Mouse (Mus musculus) intestine, embryonic 15.5 days (tissue): Measurements from ENCODE around the gene Gm10961. TPM values are rescaled to one million over a fixed set of nuclear protein-coding genes. Genes with fewer than 3 reads are reported as not detected.

Experiments used
- ATAC-seq: fragments of 200-750 bp; cut with Nextera tagmentation; 2 replicates; pipeline ENCODE4 v1.8.0; 2017; ENCODE audit warnings: moderate TSS enrichment, moderate library complexity
- H3K27ac ChIP-seq: fragments of 300-500 bp; sonication (generic); 2 replicates; pipeline ENCODE4 v1.5.1; 2015; ENCODE audit warnings: mild to moderate bottlenecking, inconsistent platforms
- H3K27me3 ChIP-seq: fragments of 300-500 bp; sonication (generic); replicated peaks from 2 replicates; pipeline ENCODE4 v1.6.1; 2015; ENCODE audit warnings: inconsistent platforms
- H3K36me3 ChIP-seq: fragments of 300-500 bp; sonication (generic); 2 replicates; pipeline ENCODE4 v1.6.1; 2015; ENCODE audit warnings: inconsistent platforms
- H3K4me1 ChIP-seq: fragments of 300-500 bp; sonication (generic); replicated peaks from 2 replicates; pipeline ENCODE4 v1.6.1; 2015; ENCODE audit warnings: inconsistent platforms
- H3K4me2 ChIP-seq: fragments of 300-500 bp; sonication (generic); replicated peaks from 2 replicates; pipeline ENCODE4 v1.6.1; 2015; ENCODE audit warnings: mild to moderate bottlenecking, inconsistent platforms
- H3K4me3 ChIP-seq: fragments of 300-500 bp; sonication (generic); replicated peaks from 2 replicates; pipeline ENCODE4 v1.5.1; 2015; ENCODE audit warnings: inconsistent platforms
- H3K9ac ChIP-seq: fragments of 300-500 bp; sonication (generic); 2 replicates; pipeline ENCODE4 v1.6.1; 2015; ENCODE audit warnings: inconsistent platforms
- H3K9me3 ChIP-seq: fragments of 300-500 bp; sonication (generic); 2 replicates; pipeline ENCODE4 v1.6.1; 2016; ENCODE audit warnings: inconsistent platforms
- WGBS: fragments of 180-500 bp; shearing (Covaris S2); methylation state at CpG from one replicate; pipeline ENCODE4 v1.1.7; 2015; 5-methylcytosine and 5-hydroxymethylcytosine counted together
- polyA plus RNA-seq: library from polyadenylated mRNA; unstranded; fragments of >200 nt; fragmentation: Nextera tagmentation; extraction: Ambion mirVana; gene quantifications from 2 replicates; pipeline ENCODE4 v1.2.1, GENCODE M21; 2015

The Gm10961 gene
- polyA plus RNA-seq, 1 experiment from 2014 or later = not detected

- H3K27me3 ChIP-seq = no peaks in the 10 kb centered on the region
- no peak overlapping the region for H3K4me2 ChIP-seq
- no peak for ATAC-seq
- no peaks in the 10 kb centered on the region for H3K9me3 ChIP-seq
- no peaks in the 10 kb centered on the region for H3K4me1 ChIP-seq
- H3K4me3 ChIP-seq = no peak overlapping the region
- WGBS = 92% methylated on average over 2 of the region's 2 CpGs
- H3K36me3 ChIP-seq = peaks cover 37% of the 10 kb centered on the region
- H3K27ac ChIP-seq = no peak overlapping the region
- H3K9ac ChIP-seq = no peak overlapping the region
Measured at GRCm38 (mm10) chr3:107671509-107671908, 40.4 kb downstream of the Gm10961 start.

DNA sequence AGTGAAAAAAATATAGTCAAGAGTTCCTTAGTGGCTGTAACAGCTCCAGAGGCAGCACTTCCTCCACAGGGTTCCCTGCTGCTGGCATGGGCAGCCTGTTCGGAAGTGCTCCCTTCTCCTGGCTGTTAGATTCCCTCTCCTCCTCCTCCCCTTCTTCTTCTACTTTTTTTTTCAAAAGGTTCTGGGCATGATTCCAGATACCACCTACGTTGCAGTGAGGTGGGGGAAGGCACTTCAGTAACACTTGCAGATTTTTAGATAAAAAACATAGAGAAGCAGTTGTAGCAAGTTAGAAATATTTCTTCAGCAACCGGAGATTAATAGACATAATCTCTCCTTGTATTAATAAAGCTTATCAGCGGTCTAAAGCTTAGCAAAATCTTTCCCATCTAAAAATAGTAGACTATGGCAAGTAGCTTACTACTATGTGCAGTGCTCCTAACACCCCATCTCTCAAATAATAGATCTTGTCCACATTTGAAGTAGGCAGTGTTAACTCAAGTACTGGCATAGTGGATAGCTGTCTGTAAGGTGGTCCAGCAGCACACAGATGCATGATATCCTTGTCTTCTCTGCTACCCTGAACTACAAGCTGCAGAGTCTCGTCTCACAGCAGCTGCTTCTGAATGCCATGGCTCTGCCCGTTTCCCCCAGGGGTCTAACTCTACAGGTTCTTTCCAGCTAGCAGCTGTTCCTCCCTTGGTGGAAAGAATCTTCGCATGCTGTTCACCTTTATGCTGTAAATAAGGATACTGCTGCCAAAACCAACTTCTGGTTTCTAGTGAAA is 49.9 kb downstream of the Gm10961 start:
- 29% methylated on average over 7 of the region's 7 CpGs for WGBS
- Histone ChIP-seq H3K9ac (no peak overlapping the region), H3K4me3 (no peak overlapping the region)

More for the DNA sequence above, 49.9 kb downstream of the Gm10961 start:
- no peaks in the 10 kb centered on the region for H3K9me3 ChIP-seq
- no peaks in the 10 kb centered on the region for H3K27me3 ChIP-seq
- peak; percentile 73 for ATAC-seq
- peaks cover 6% of the 10 kb centered on the region for H3K4me1 ChIP-seq
- H3K27ac ChIP-seq = peak overlapping the region; percentile 52
- no peaks in the 10 kb centered on the region for H3K36me3 ChIP-seq
- H3K4me2 ChIP-seq = no peak overlapping the region

Other genes with a start within 250 kb of the Gm10961 start
- gene Kcnc4, start 171.8 kb upstream of the Gm10961 start, polyA plus RNA-seq = 0.11 and 0.23 TPM in 2 replicates
- gene Slc6a17, start 113.3 kb upstream of the Gm10961 start, polyA plus RNA-seq = 1.0 and 2.6 TPM in 2 replicates
- gene Ubl4b, start 76.2 kb upstream of the Gm10961 start, polyA plus RNA-seq = not detected in 2 replicates
- 0.13 TPM in 1 of 2 replicates, not detected in the other for gene Alx3, start 36.3 kb upstream of the Gm10961 start, polyA plus RNA-seq
- gene Strip1, start 372 bp downstream of the Gm10961 start, polyA plus RNA-seq = 37.3 and 39.0 TPM in 2 replicates
- gene Ahcyl1, start 65.2 kb downstream of the Gm10961 start, polyA plus RNA-seq = 77.6 and 79.8 TPM in 2 replicates
- 12.1 and 13.3 TPM in 2 replicates for gene Csf1, start 129.1 kb downstream of the Gm10961 start, polyA plus RNA-seq
- 164 and 180 TPM in 2 replicates for gene Eps8l3, start 245.9 kb downstream of the Gm10961 start, polyA plus RNA-seq